Mouse (Mus musculus): ENCODE measurements around the gene Thop1. TPM values are rescaled to one million over a fixed set of nuclear protein-coding genes. Genes with fewer than 3 reads are reported as not detected.
A peak's percentile ranks its signal among the peaks of the same experiment; 100 is the strongest.

Thop1 gene
- polyA plus RNA-seq (2015; fragmentation: Nextera tagmentation; extraction: Ambion mirVana) = 47.4 and 48.4 TPM in 2 replicates

- H3K27ac ChIP-seq (replicated peaks) = peak within 1 kb of the TSS; percentile 57
- under 1% methylated on average over 35 of the region's 35 CpGs for WGBS
Observed at GRCm38 (mm10) chr10:81069836-81070235, at the start of gene Thop1. Gene Thop1 (plus strand): TSS chr10:81070035.

GRCm38 (mm10) chr10:81020207-81020606, 49.6 kb upstream of the Thop1 start:
- Histone ChIP-seq H3K9me3 (no peaks in the 10 kb centered on the region), H3K27ac (replicated peaks) (no peak overlapping the region), H3K4me3 (no peak overlapping the region), H3K27me3 (peaks cover 34% of the 10 kb centered on the region), H3K4me2 (no peak overlapping the region), H3K36me3 (no peaks in the 10 kb centered on the region), H3K4me1 (replicated peaks) (peaks cover 24% of the 10 kb centered on the region), H3K9ac (no peak overlapping the region)
- ATAC-seq (ENCODE audit: low read depth) = no peak
- 67% methylated on average over 2 of the region's 2 CpGs for WGBS

More at GRCm38 (mm10) chr10:81069836-81070235, at the start of gene Thop1:
- Histone ChIP-seq H3K4me1 (replicated peaks) (peaks cover 24% of the 10 kb centered on the region), H3K9ac (peak within 1 kb of the TSS; percentile 84), H3K9me3 (no peaks in the 10 kb centered on the region), H3K36me3 (peaks cover 23% of the 10 kb centered on the region), H3K4me2 (peak within 1 kb of the TSS; percentile 81), H3K27me3 (no peaks in the 10 kb centered on the region), H3K4me3 (peak within 1 kb of the TSS; percentile 63)
- ATAC-seq (ENCODE audit: low read depth) = peak; percentile 95

- WGBS = 19% methylated on average over 26 of the region's 26 CpGs
- Histone ChIP-seq H3K4me1 (replicated peaks) (peaks cover 29% of the 10 kb centered on the region), H3K27ac (replicated peaks) (no peak overlapping the region), H3K27me3 (peaks cover 39% of the 10 kb centered on the region), H3K36me3 (no peaks in the 10 kb centered on the region), H3K9me3 (no peaks in the 10 kb centered on the region), H3K4me3 (no peak overlapping the region), H3K9ac (peak overlapping the region; percentile 34; the same call in 1 of the 2 replicates), H3K4me2 (peak overlapping the region; percentile 28)
- ATAC-seq (ENCODE audit: low read depth) = no peak
Observed at GRCm38 (mm10) chr10:81021547-81022110, 48.2 kb upstream of the Thop1 start.

- Histone ChIP-seq H3K27me3 (peaks cover 42% of the 10 kb centered on the region), H3K27ac (replicated peaks) (no peak overlapping the region), H3K4me2 (no peak overlapping the region), H3K4me1 (replicated peaks) (peaks cover 29% of the 10 kb centered on the region), H3K9me3 (no peaks in the 10 kb centered on the region), H3K36me3 (no peaks in the 10 kb centered on the region), H3K4me3 (no peak overlapping the region), H3K9ac (no peak overlapping the region)
- ATAC-seq (ENCODE audit: low read depth) = no peak
- 68% methylated on average over 8 of the region's 8 CpGs for WGBS
Observed at GRCm38 (mm10) chr10:81022744-81023143, 47.1 kb upstream of the Thop1 start.

GRCm38 (mm10) chr10:81024346-81024937, 45.4 kb upstream of the Thop1 start:
- no peaks in the 10 kb centered on the region for H3K36me3 ChIP-seq
- H3K4me3 ChIP-seq = peak overlapping the region; percentile 53
- H3K27ac ChIP-seq (replicated peaks) = no peak overlapping the region
- WGBS = 78% methylated on average over 5 of the region's 5 CpGs
- H3K4me1 ChIP-seq (replicated peaks) = peaks cover 35% of the 10 kb centered on the region
- H3K9me3 ChIP-seq = no peaks in the 10 kb centered on the region
- peak overlapping the region; percentile 85 for H3K9ac ChIP-seq
- H3K27me3 ChIP-seq = peaks cover 42% of the 10 kb centered on the region
- ATAC-seq (ENCODE audit: low read depth) = 0 out of 2 replicates have a peak, but pooled peaks have one; percentile 15
- H3K4me2 ChIP-seq = peak overlapping the region; percentile 71

GRCm38 (mm10) chr10:81025047-81025621, 44.7 kb upstream of the Thop1 start:
- WGBS = 1% methylated on average over 36 of the region's 43 CpGs
- Histone ChIP-seq H3K4me2 (peak overlapping the region; percentile 71), H3K4me3 (peak overlapping the region; percentile 53), H3K36me3 (peaks cover 6% of the 10 kb centered on the region), H3K9ac (peak overlapping the region; percentile 85), H3K27ac (replicated peaks) (no peak overlapping the region), H3K27me3 (peaks cover 42% of the 10 kb centered on the region), H3K4me1 (replicated peaks) (peaks cover 39% of the 10 kb centered on the region), H3K9me3 (no peaks in the 10 kb centered on the region)
- ATAC-seq (ENCODE audit: low read depth) = peak; percentile 53

- no peak within 1 kb of the TSS for H3K27ac ChIP-seq (replicated peaks)
- 48% methylated on average over 12 of the region's 12 CpGs for WGBS
- no peaks in the 10 kb centered on the region for H3K9me3 ChIP-seq
- H3K4me2 ChIP-seq = peak within 1 kb of the TSS; percentile 71
- H3K4me3 ChIP-seq = peak within 1 kb of the TSS; percentile 53
- H3K27me3 ChIP-seq = peaks cover 41% of the 10 kb centered on the region
- H3K36me3 ChIP-seq = peaks cover 12% of the 10 kb centered on the region
- no peak for ATAC-seq (ENCODE audit: low read depth)
- H3K4me1 ChIP-seq (replicated peaks) = peaks cover 38% of the 10 kb centered on the region
- H3K9ac ChIP-seq = peak within 1 kb of the TSS; percentile 85
Observed at GRCm38 (mm10) chr10:81025639-81026275, 44.1 kb upstream of the Thop1 start, which contains the start of gene Diras1. Gene Diras1 (minus strand): TSS chr10:81025662.

GRCm38 (mm10) chr10:81026857-81027256, 43.0 kb upstream of the Thop1 start:
- H3K4me1 ChIP-seq (replicated peaks) = peaks cover 34% of the 10 kb centered on the region
- H3K27me3 ChIP-seq = peaks cover 37% of the 10 kb centered on the region
- WGBS = 94% methylated on average over 5 of the region's 5 CpGs
- peaks cover 23% of the 10 kb centered on the region for H3K36me3 ChIP-seq
- H3K4me3 ChIP-seq = no peak overlapping the region
- ATAC-seq (ENCODE audit: low read depth) = no peak
- H3K9me3 ChIP-seq = no peaks in the 10 kb centered on the region
- 0 out of 2 replicates have a peak overlapping the region, but pooled peaks have one; percentile 12 for H3K9ac ChIP-seq
- no peak overlapping the region for H3K27ac ChIP-seq (replicated peaks)
- no peak overlapping the region for H3K4me2 ChIP-seq

- 67% methylated on average over 4 of the region's 4 CpGs for WGBS
- no peak overlapping the region for H3K4me3 ChIP-seq
- H3K27ac ChIP-seq (replicated peaks) = no peak overlapping the region
- peaks cover 32% of the 10 kb centered on the region for H3K27me3 ChIP-seq
- H3K36me3 ChIP-seq = peaks cover 26% of the 10 kb centered on the region
- H3K9ac ChIP-seq = 0 out of 2 replicates have a peak overlapping the region, but pooled peaks have one; percentile 12
- H3K9me3 ChIP-seq = no peaks in the 10 kb centered on the region
- ATAC-seq (ENCODE audit: low read depth) = no peak
- H3K4me2 ChIP-seq = no peak overlapping the region
- peaks cover 29% of the 10 kb centered on the region for H3K4me1 ChIP-seq (replicated peaks)
Observed at GRCm38 (mm10) chr10:81027331-81027730, 42.5 kb upstream of the Thop1 start.

GRCm38 (mm10) chr10:81028219-81028618, 41.6 kb upstream of the Thop1 start:
- Histone ChIP-seq H3K27ac (replicated peaks) (no peak overlapping the region), H3K4me1 (replicated peaks) (peaks cover 27% of the 10 kb centered on the region), H3K9ac (no peak overlapping the region)

GRCm38 (mm10) chr10:81029031-81029430, 40.8 kb upstream of the Thop1 start:
- H3K4me3 ChIP-seq = no peak overlapping the region
- 0 out of 2 replicates have a peak overlapping the region, but pooled peaks have one; percentile 1 for H3K9ac ChIP-seq
- 64% methylated on average over 10 of the region's 10 CpGs for WGBS
- H3K27me3 ChIP-seq = peaks cover 19% of the 10 kb centered on the region
- peaks cover 43% of the 10 kb centered on the region for H3K36me3 ChIP-seq
- peaks cover 32% of the 10 kb centered on the region for H3K4me1 ChIP-seq (replicated peaks)
- no peak overlapping the region for H3K4me2 ChIP-seq
- no peak overlapping the region for H3K27ac ChIP-seq (replicated peaks)
- no peaks in the 10 kb centered on the region for H3K9me3 ChIP-seq
- ATAC-seq (ENCODE audit: low read depth) = no peak

More at GRCm38 (mm10) chr10:81028219-81028618, 41.6 kb upstream of the Thop1 start:
- no peak for ATAC-seq (ENCODE audit: low read depth)
- Histone ChIP-seq H3K9me3 (no peaks in the 10 kb centered on the region), H3K4me2 (no peak overlapping the region), H3K27me3 (peaks cover 26% of the 10 kb centered on the region), H3K4me3 (no peak overlapping the region), H3K36me3 (peaks cover 35% of the 10 kb centered on the region)

- no peak for ATAC-seq (ENCODE audit: low read depth)
- no peak overlapping the region for H3K27ac ChIP-seq (replicated peaks)
- no peak overlapping the region for H3K9ac ChIP-seq
- peaks cover 43% of the 10 kb centered on the region for H3K4me1 ChIP-seq (replicated peaks)
- H3K36me3 ChIP-seq = peaks cover 46% of the 10 kb centered on the region
- H3K4me2 ChIP-seq = no peak overlapping the region
- H3K9me3 ChIP-seq = no peaks in the 10 kb centered on the region
- no peaks in the 10 kb centered on the region for H3K27me3 ChIP-seq
- no peak overlapping the region for H3K4me3 ChIP-seq
- WGBS = 82% methylated on average over 10 of the region's 10 CpGs
Observed at GRCm38 (mm10) chr10:81033586-81033985, 36.2 kb upstream of the Thop1 start.

Measured in neural tube, embryonic 13.5 days (tissue).